Mouse (Mus musculus): ENCODE results near the gene Gfpt2. TPM values are rescaled to one million over a fixed set of nuclear protein-coding genes. Genes with fewer than 3 reads are reported as not detected.

The Gfpt2 gene
- polyA plus RNA-seq, 1 experiment from 2014 or later = 1.6 TPM

DNA sequence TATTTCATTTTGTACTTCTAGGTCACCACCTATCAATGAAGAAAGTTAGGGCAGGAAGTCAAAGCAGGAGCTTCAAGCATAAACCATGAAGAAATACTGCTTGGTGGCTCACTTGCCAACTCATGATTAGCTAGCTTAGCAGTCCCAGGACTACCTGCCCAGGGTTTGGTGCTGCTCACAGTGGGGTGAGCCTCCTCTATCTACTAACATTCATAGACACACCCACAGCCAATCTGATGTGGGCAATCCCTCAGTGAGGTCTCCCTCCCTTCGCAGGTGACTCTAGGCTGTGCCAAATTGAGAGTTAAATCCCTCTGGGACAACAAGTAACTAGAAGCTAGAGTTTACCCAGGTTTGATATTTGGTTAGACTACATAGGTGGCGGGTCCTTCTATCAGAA, 28.4 kb downstream of the Gfpt2 start:
- DNase-seq (peak; percentile 15), ATAC-seq (ENCODE audit: low read depth) (peak; percentile 80)
- WGBS (ENCODE audit: insufficient replicate concordance) = 49% methylated on average over 2 of the region's 2 CpGs
- no peaks in the 10 kb centered on the region for H3K27me3 ChIP-seq
- peaks cover 23% of the 10 kb centered on the region for H3K4me1 ChIP-seq (replicated peaks)
- H3K9ac ChIP-seq = no peak overlapping the region
- H3K36me3 ChIP-seq = no peaks in the 10 kb centered on the region
- no peak overlapping the region for H3K4me2 ChIP-seq
- H3K4me3 ChIP-seq (replicated peaks) = no peak overlapping the region
- H3K27ac ChIP-seq = no peak overlapping the region
- no peaks in the 10 kb centered on the region for H3K9me3 ChIP-seq (replicated peaks)

DNA sequence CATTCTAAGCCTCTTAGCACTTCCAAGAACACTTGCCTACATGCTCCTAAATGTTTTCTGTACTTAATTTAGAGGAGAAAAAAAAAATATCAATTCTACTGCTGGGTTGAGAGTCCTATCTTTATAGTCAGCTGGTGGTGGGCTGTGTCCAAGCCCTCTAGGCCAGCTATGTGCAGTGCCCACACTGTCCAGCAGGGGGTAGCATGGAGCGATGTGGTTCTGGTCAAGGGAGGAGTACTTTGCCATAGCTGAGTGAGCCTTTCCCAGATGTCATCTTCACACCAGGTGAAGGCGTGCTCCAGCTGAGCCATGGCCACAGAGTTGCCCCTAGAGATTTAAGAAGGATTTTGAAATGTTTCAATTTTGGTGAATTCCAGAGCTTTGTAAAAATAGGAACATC, 30.9 kb downstream of the Gfpt2 start:
- WGBS (ENCODE audit: insufficient replicate concordance) = 26% methylated on average over 2 of the region's 2 CpGs
- ATAC-seq (ENCODE audit: low read depth) = peak; percentile 53

GRCm38 (mm10) chr11:49827243-49827642, 33.3 kb downstream of the Gfpt2 start:
- ATAC-seq (ENCODE audit: low read depth) (no peak), DNase-seq (no peak)
- Histone ChIP-seq H3K9ac (no peak overlapping the region), H3K27ac (peak overlapping the region; percentile 13; the same call in 1 of the 2 replicates), H3K4me1 (replicated peaks) (peaks cover 19% of the 10 kb centered on the region), H3K4me3 (replicated peaks) (no peak overlapping the region), H3K9me3 (replicated peaks) (no peaks in the 10 kb centered on the region), H3K27me3 (no peaks in the 10 kb centered on the region), H3K4me2 (no peak overlapping the region), H3K36me3 (no peaks in the 10 kb centered on the region)
- 56% methylated on average over 6 of the region's 6 CpGs for WGBS (ENCODE audit: insufficient replicate concordance)

More for the DNA sequence above, 30.9 kb downstream of the Gfpt2 start:
- Histone ChIP-seq H3K4me1 (replicated peaks) (peaks cover 23% of the 10 kb centered on the region), H3K36me3 (no peaks in the 10 kb centered on the region), H3K27ac (no peak overlapping the region), H3K4me2 (no peak overlapping the region), H3K27me3 (no peaks in the 10 kb centered on the region), H3K4me3 (replicated peaks) (no peak overlapping the region), H3K9ac (no peak overlapping the region), H3K9me3 (replicated peaks) (no peaks in the 10 kb centered on the region)
- peak; percentile 56 for DNase-seq

- Histone ChIP-seq H3K36me3 (no peaks in the 10 kb centered on the region), H3K4me2 (no peak overlapping the region), H3K9ac (no peak overlapping the region), H3K9me3 (replicated peaks) (no peaks in the 10 kb centered on the region), H3K27ac (no peak overlapping the region), H3K27me3 (no peaks in the 10 kb centered on the region), H3K4me1 (replicated peaks) (peaks cover 21% of the 10 kb centered on the region), H3K4me3 (replicated peaks) (no peak overlapping the region)
- DNase-seq = no peak
- WGBS (ENCODE audit: insufficient replicate concordance) = 57% methylated on average over 7 of the region's 7 CpGs
- no peak for ATAC-seq (ENCODE audit: low read depth)
Observed at GRCm38 (mm10) chr11:49829176-49829745, 35.3 kb downstream of the Gfpt2 start.

- H3K36me3 ChIP-seq = no peaks in the 10 kb centered on the region
- no peaks in the 10 kb centered on the region for H3K27me3 ChIP-seq
- no peaks in the 10 kb centered on the region for H3K9me3 ChIP-seq (replicated peaks)
- no peak for ATAC-seq (ENCODE audit: low read depth)
- H3K4me3 ChIP-seq (replicated peaks) = no peak overlapping the region
- 77% methylated on average over 12 of the region's 12 CpGs for WGBS (ENCODE audit: insufficient replicate concordance)
- H3K4me1 ChIP-seq (replicated peaks) = peaks cover 16% of the 10 kb centered on the region
- H3K27ac ChIP-seq = no peak overlapping the region
- no peak for DNase-seq
- no peak overlapping the region for H3K4me2 ChIP-seq
- H3K9ac ChIP-seq = no peak overlapping the region
Observed at GRCm38 (mm10) chr11:49831980-49832379, 38.0 kb downstream of the Gfpt2 start.

- 65% methylated on average over 5 of the region's 5 CpGs for WGBS (ENCODE audit: insufficient replicate concordance)
- no peak for DNase-seq
- ATAC-seq (ENCODE audit: low read depth) = no peak
- peaks cover 13% of the 10 kb centered on the region for H3K4me1 ChIP-seq (replicated peaks)
- H3K27me3 ChIP-seq = no peaks in the 10 kb centered on the region
- H3K9ac ChIP-seq = no peak overlapping the region
- H3K9me3 ChIP-seq (replicated peaks) = no peaks in the 10 kb centered on the region
- H3K27ac ChIP-seq = no peak overlapping the region
- H3K4me2 ChIP-seq = no peak overlapping the region
- H3K36me3 ChIP-seq = no peaks in the 10 kb centered on the region
- H3K4me3 ChIP-seq (replicated peaks) = no peak overlapping the region
Observed at GRCm38 (mm10) chr11:49832962-49833361, 39.0 kb downstream of the Gfpt2 start.

- peaks cover 13% of the 10 kb centered on the region for H3K4me1 ChIP-seq (replicated peaks)
- H3K36me3 ChIP-seq = no peaks in the 10 kb centered on the region
- no peak overlapping the region for H3K4me2 ChIP-seq
- ATAC-seq (ENCODE audit: low read depth) = no peak
- DNase-seq = no peak
- H3K4me3 ChIP-seq (replicated peaks) = no peak overlapping the region
- no peak overlapping the region for H3K27ac ChIP-seq
- no peaks in the 10 kb centered on the region for H3K9me3 ChIP-seq (replicated peaks)
- H3K27me3 ChIP-seq = no peaks in the 10 kb centered on the region
- no peak overlapping the region for H3K9ac ChIP-seq
- 65% methylated on average over 6 of the region's 6 CpGs for WGBS (ENCODE audit: insufficient replicate concordance)
Observed at GRCm38 (mm10) chr11:49834248-49834647, 40.3 kb downstream of the Gfpt2 start.

DNA sequence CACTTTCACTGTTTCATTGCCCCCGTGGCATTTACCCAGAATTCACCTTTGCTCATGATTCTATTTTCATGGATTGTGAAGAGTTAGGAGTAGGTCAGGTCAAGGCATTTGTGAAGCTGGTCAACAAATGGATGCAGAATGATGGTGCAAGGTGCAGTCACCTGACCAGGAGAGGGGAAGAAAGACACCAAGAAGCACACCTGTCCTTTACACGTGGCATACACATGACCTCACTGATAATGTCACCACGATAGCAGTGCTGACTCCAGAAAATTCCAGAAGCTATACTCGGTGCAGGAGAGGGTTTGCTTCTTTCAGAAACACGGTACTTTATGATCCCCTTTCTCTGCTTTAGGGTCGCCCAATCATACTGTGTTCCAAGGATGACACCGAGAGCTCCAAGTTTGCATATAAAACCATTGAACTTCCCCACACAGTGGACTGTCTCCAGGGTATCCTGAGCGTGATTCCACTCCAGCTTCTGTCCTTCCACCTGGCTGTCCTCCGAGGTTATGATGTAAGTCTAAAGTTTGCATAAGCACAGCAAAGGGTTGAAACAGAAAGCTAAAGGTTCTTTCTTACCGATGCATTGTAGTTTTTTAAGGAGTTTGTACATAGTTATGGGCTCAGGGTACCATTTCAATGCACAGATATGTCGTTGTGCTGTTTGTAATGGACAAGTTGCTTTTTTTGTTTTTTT, 41.4 kb downstream of the Gfpt2 start:
- no peak overlapping the region for H3K27ac ChIP-seq
- H3K36me3 ChIP-seq = no peaks in the 10 kb centered on the region
- H3K9me3 ChIP-seq (replicated peaks) = no peaks in the 10 kb centered on the region
- peaks cover 13% of the 10 kb centered on the region for H3K4me1 ChIP-seq (replicated peaks)
- no peak overlapping the region for H3K9ac ChIP-seq
- 70% methylated on average over 11 of the region's 11 CpGs for WGBS (ENCODE audit: insufficient replicate concordance)
- ATAC-seq (ENCODE audit: low read depth) (no peak), DNase-seq (no peak)
- H3K4me3 ChIP-seq (replicated peaks) = no peak overlapping the region
- no peak overlapping the region for H3K4me2 ChIP-seq
- no peaks in the 10 kb centered on the region for H3K27me3 ChIP-seq

DNA sequence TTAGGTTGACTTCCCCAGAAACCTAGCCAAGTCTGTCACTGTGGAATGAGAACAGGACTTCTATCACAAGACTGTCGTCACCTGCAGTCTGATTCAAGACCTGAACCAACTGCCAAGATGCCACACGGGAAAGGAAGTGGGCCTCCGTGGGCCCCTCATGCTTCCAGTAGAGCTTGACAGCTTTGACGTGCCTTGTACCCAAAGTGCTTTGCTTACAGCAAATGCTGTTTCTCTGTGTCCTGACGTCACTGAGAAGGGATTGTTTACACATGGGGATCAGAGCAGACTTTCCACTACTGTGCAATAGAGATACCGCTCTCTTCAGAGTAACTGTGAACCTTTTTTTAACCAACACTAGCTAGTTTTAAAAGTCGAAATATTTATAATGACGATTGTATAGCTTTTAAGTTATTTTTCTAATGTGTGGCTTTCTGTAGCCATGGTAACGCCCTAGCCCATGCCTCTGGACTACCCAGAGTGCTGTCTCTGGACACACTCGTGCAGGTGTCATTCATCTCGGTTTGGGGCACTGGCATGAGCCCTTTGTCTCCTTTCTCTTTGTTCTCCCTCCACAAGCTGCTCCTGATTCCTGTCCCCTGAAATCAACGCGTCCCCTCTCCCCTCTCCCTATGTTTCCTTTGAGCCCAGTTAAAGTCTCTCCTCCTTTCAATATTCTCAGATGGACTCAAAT, 43.9 kb downstream of the Gfpt2 start:
- H3K4me1 ChIP-seq (replicated peaks) = peaks cover 32% of the 10 kb centered on the region
- H3K9me3 ChIP-seq (replicated peaks) = no peaks in the 10 kb centered on the region
- DNase-seq = no peak
- H3K36me3 ChIP-seq = no peaks in the 10 kb centered on the region
- WGBS (ENCODE audit: insufficient replicate concordance) = 45% methylated on average over 13 of the region's 13 CpGs
- no peaks in the 10 kb centered on the region for H3K27me3 ChIP-seq
- H3K4me3 ChIP-seq (replicated peaks) = no peak overlapping the region
- peak; percentile 45; the same call in 1 of the 2 replicates for ATAC-seq (ENCODE audit: low read depth)
- H3K4me2 ChIP-seq = no peak overlapping the region
- no peak overlapping the region for H3K27ac ChIP-seq
- H3K9ac ChIP-seq = no peak overlapping the region

GRCm38 (mm10) chr11:49840666-49841065, 46.7 kb downstream of the Gfpt2 start:
- H3K27ac ChIP-seq = no peak overlapping the region
- H3K27me3 ChIP-seq = no peaks in the 10 kb centered on the region
- 76% methylated on average over 1 of the region's 1 CpGs for WGBS (ENCODE audit: insufficient replicate concordance)
- ATAC-seq (ENCODE audit: low read depth) (no peak), DNase-seq (no peak)
- no peaks in the 10 kb centered on the region for H3K9me3 ChIP-seq (replicated peaks)
- peaks cover 34% of the 10 kb centered on the region for H3K4me1 ChIP-seq (replicated peaks)
- no peaks in the 10 kb centered on the region for H3K36me3 ChIP-seq
- no peak overlapping the region for H3K4me2 ChIP-seq
- H3K9ac ChIP-seq = no peak overlapping the region
- no peak overlapping the region for H3K4me3 ChIP-seq (replicated peaks)

DNA sequence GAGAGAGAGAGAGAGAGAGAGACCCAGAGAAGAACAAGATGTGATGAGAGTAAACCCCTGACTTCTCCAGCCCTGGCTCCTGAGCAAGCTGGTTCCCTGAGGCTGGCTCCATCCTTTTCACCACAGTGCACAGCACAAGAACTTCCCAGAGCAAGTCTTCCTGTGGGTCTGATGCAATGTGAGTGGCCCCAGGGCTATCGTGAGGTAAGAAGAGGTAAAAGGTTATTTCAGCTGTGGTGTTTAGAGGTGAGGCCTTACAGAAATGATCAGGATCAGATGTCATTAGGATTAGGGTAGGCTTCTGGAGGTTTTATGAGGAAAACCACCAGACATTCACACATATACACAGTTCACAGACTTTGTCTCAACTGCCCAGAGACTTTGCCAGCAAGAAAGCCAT, 47.9 kb downstream of the Gfpt2 start:
- no peak overlapping the region for H3K27ac ChIP-seq
- 56% methylated on average over 1 of the region's 1 CpGs for WGBS (ENCODE audit: insufficient replicate concordance)

More for the DNA sequence above, 47.9 kb downstream of the Gfpt2 start:
- Histone ChIP-seq H3K36me3 (no peaks in the 10 kb centered on the region), H3K9ac (no peak overlapping the region), H3K9me3 (replicated peaks) (no peaks in the 10 kb centered on the region), H3K4me2 (no peak overlapping the region), H3K4me3 (replicated peaks) (no peak overlapping the region), H3K4me1 (replicated peaks) (peaks cover 41% of the 10 kb centered on the region), H3K27me3 (no peaks in the 10 kb centered on the region)
- DNase-seq = no peak
- no peak for ATAC-seq (ENCODE audit: low read depth)
